Mouse (Mus musculus) cerebellum, adult 8-10 months (tissue): ENCODE data around the gene Tas2r104.

Experiments used
- DNase-seq: peaks from one replicate; pipeline ENCODE4 v3.0.0; 2022

Tas2r104 gene

DNA sequence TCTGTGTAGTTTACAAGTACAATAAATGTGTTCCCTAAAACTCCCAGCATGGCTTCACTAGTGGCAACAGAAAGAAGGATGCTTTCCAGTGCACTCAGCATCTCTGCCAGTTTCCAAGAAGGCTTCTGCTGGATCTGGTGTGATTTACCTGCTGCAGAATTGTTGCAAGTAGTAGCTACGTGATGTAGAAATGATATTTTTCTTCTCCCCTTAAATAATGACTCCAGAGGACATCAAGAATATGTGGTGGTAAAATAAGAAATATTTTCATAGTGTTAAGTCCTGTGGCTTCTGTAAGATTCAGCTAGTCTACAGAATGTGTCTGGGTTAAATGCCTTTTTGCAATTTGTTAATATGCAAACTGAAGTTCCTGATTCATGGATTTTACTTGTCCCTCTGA lies at the start of gene Tas2r104:
Gene Tas2r104, minus strand, starts transcription at position 101 of the 400 bp plus-strand sequence.
- no peak for DNase-seq

DNA sequence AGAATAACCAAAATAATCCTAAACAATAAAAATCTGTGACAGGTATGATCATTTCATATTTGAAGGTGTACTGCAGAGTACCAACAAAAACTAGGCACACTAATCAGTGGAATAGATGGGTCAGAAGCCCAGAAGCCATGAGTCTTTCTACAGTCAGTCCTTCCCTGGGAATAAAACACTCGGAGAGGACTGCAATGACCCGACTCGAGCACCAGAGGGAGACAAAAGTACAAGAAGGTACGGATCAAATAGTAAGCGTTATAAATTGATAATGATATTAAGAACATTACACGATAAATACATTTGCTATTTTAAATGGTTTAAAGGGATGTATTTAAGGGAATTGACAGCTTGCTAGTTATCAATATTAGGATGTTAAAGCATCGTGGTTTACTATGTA lies 27.3 kb upstream of the Tas2r104 start:
- DNase-seq, result no peak

DNA sequence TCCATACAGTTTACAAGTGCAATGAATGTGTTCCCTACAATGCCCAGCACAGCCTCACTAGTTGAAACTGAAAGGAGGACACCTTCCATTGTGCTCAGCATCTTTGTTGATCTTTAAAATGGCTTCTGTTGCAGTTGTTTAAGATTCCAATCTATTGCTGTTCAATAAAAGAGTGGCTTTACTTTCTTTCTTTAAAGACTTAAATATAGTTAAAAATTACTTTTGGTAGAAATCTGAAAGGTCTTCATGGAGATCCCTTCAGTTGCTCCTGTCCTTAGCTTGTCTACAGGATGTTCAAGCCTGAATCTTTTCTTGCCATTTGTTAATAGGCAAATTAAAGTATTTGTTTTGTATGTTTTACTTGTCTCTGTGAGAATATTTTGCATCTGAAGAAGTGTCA lies 4.4 kb upstream of the Tas2r104 start, which contains the start of gene Tas2r114:
Gene Tas2r114, minus strand, starts transcription at position 101 of the 400 bp plus-strand sequence.
- no peak for DNase-seq

DNA sequence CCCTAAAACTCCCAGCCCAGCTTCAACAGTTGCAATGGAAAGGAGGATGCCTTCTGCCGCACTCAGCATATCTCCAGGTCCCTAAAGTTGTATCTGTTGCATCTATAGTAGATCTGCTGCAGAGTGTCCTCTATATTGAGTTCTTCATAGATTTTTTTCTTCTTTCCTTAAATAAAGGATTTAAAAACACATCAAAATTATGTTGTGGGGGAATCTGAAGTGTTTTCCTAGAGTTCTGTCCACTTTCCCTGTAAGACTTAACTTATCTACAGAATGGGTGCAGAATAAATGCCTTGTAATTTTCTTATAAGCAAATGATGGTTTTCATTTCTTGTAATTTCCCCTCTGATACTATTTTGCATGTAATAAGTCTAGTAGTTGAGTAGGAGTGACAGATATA lies 1.9 kb upstream of the Tas2r104 start, which contains the start of gene Tas2r105:
Gene Tas2r105, minus strand, starts transcription at position 101 of the 400 bp plus-strand sequence.
- DNase-seq, result no peak

DNA sequence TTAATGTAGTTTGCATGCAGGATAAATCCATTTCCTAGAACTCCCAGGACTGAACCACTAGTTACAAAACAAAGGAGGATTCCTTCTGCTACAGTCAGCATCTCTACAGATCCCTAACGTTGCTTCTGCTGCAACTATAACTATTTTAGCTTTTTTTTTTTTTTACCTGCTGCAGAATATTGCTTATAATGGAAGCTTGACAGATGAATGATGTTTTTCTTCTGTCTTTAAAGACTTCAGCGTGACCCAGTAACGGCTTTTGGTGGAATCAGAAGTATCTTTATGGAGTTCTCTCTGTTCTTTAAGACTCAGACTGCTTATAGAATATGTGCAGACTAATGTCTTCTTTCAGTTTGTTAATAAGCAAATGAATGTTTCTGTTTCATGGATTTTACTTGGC lies 6.8 kb downstream of the Tas2r104 start, which contains the start of gene Tas2r106:
Gene Tas2r106, minus strand, starts transcription at position 101 of the 400 bp plus-strand sequence.
- DNase-seq, result no peak

DNA sequence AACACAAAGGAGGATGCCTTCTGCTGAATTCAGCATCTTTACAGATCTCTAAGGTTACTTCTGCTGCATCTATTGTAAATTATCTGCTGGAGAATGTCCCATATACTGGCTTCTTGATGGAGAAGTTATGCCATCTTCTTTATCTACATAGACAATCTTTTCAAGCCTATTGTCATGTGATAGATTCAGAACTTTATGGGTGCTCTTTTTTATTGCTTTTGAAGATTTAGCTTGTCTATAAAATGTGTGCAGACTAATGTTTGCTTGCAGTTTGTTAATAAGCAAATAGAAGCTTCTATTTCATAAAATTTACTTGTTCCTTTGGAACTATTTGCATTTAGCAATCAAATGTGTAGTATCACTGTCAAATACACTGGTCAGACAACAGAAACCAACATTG lies 25.5 kb downstream of the Tas2r104 start, which contains the start of gene Tas2r107:
Gene Tas2r107, minus strand, starts transcription at position 101 of the 400 bp plus-strand sequence.
- DNase-seq, result no peak
